Mouse (Mus musculus): ENCODE results near the gene Map1lc3a. TPM values are rescaled to one million over a fixed set of nuclear protein-coding genes. Genes with fewer than 3 reads are reported as not detected.

Map1lc3a gene
- polyA plus RNA-seq, 1 experiment from 2014 or later = 581 TPM

- no peaks in the 10 kb centered on the region for H3K36me3 ChIP-seq (replicated peaks)
- no peak overlapping the region for H3K4me3 ChIP-seq
- no peaks in the 10 kb centered on the region for H3K9me3 ChIP-seq
- no peaks in the 10 kb centered on the region for H3K27me3 ChIP-seq (replicated peaks)
- no peak overlapping the region for H3K9ac ChIP-seq
- H3K4me2 ChIP-seq = no peak overlapping the region
- H3K4me1 ChIP-seq = peaks cover 5% of the 10 kb centered on the region; the same call in 1 of the 2 replicates
- no peak for ATAC-seq (replicated peaks)
- H3K27ac ChIP-seq = no peak overlapping the region
- 86% methylated on average over 6 of the region's 6 CpGs for WGBS
Observed at GRCm38 (mm10) chr2:155271957-155272356, 4.1 kb upstream of the Map1lc3a start.

- Histone ChIP-seq H3K4me2 (no peak overlapping the region), H3K9me3 (no peaks in the 10 kb centered on the region), H3K27me3 (replicated peaks) (no peaks in the 10 kb centered on the region), H3K9ac (no peak overlapping the region), H3K27ac (no peak overlapping the region), H3K4me1 (peaks cover 11% of the 10 kb centered on the region), H3K36me3 (replicated peaks) (no peaks in the 10 kb centered on the region), H3K4me3 (no peak overlapping the region)
- 81% methylated on average over 10 of the region's 10 CpGs for WGBS
- no peak for ATAC-seq (replicated peaks)
Observed at GRCm38 (mm10) chr2:155272396-155273170, 3.5 kb upstream of the Map1lc3a start.

GRCm38 (mm10) chr2:155273603-155274002 lies 2.5 kb upstream of the Map1lc3a start:
- H3K4me3 ChIP-seq = no peak overlapping the region
- 0 out of 2 replicates have a peak, but pooled peaks cover 4% of the 10 kb centered on the region for H3K36me3 ChIP-seq (replicated peaks)
- no peak overlapping the region for H3K9ac ChIP-seq
- no peak overlapping the region for H3K4me2 ChIP-seq
- no peak overlapping the region for H3K27ac ChIP-seq
- H3K4me1 ChIP-seq = peaks cover 18% of the 10 kb centered on the region
- ATAC-seq (replicated peaks) = no peak
- H3K9me3 ChIP-seq = no peaks in the 10 kb centered on the region
- WGBS = 89% methylated on average over 8 of the region's 8 CpGs
- H3K27me3 ChIP-seq (replicated peaks) = no peaks in the 10 kb centered on the region

GRCm38 (mm10) chr2:155276621-155277175 lies 601 bp downstream of the Map1lc3a start:
- ATAC-seq (replicated peaks) = peak; percentile 78
- H3K27me3 ChIP-seq (replicated peaks) = no peaks in the 10 kb centered on the region
- under 1% methylated on average over 47 of the region's 49 CpGs for WGBS
- no peaks in the 10 kb centered on the region for H3K9me3 ChIP-seq
- peak overlapping the region; percentile 89 for H3K27ac ChIP-seq
- H3K36me3 ChIP-seq (replicated peaks) = 0 out of 2 replicates have a peak, but pooled peaks cover 6% of the 10 kb centered on the region
- peak overlapping the region; percentile 90 for H3K9ac ChIP-seq
- H3K4me1 ChIP-seq = peaks cover 18% of the 10 kb centered on the region
- H3K4me2 ChIP-seq = peak overlapping the region; percentile 70
- peak overlapping the region; percentile 83 for H3K4me3 ChIP-seq

- H3K9me3 ChIP-seq = no peaks in the 10 kb centered on the region
- H3K27me3 ChIP-seq (replicated peaks) = no peaks in the 10 kb centered on the region
- 90% methylated on average over 2 of the region's 2 CpGs for WGBS
- H3K36me3 ChIP-seq (replicated peaks) = 0 out of 2 replicates have a peak, but pooled peaks cover 6% of the 10 kb centered on the region
- peak overlapping the region; percentile 70 for H3K4me2 ChIP-seq
- H3K4me1 ChIP-seq = peaks cover 18% of the 10 kb centered on the region
- no peak overlapping the region for H3K9ac ChIP-seq
- no peak for ATAC-seq (replicated peaks)
- peak overlapping the region; percentile 83; the same call in 1 of the 2 replicates for H3K4me3 ChIP-seq
- H3K27ac ChIP-seq = no peak overlapping the region
Observed at GRCm38 (mm10) chr2:155277721-155278120, 1.6 kb downstream of the Map1lc3a start.

- Histone ChIP-seq H3K9ac (no peak overlapping the region), H3K4me1 (peaks cover 18% of the 10 kb centered on the region), H3K27ac (no peak overlapping the region), H3K4me3 (no peak overlapping the region), H3K9me3 (no peaks in the 10 kb centered on the region), H3K4me2 (no peak overlapping the region), H3K27me3 (replicated peaks) (no peaks in the 10 kb centered on the region), H3K36me3 (replicated peaks) (0 out of 2 replicates have a peak, but pooled peaks cover 6% of the 10 kb centered on the region)
- ATAC-seq (replicated peaks) = no peak
- WGBS = 87% methylated on average over 7 of the region's 7 CpGs
Observed at GRCm38 (mm10) chr2:155278361-155278760, 2.3 kb downstream of the Map1lc3a start.

GRCm38 (mm10) chr2:155279163-155279562 lies 3.1 kb downstream of the Map1lc3a start:
- no peak overlapping the region for H3K4me2 ChIP-seq
- no peak overlapping the region for H3K4me3 ChIP-seq
- H3K27me3 ChIP-seq (replicated peaks) = no peaks in the 10 kb centered on the region
- no peak overlapping the region for H3K9ac ChIP-seq
- H3K27ac ChIP-seq = no peak overlapping the region
- WGBS = 92% methylated on average over 4 of the region's 4 CpGs
- H3K9me3 ChIP-seq = no peaks in the 10 kb centered on the region
- 0 out of 2 replicates have a peak, but pooled peaks cover 6% of the 10 kb centered on the region for H3K36me3 ChIP-seq (replicated peaks)
- no peak for ATAC-seq (replicated peaks)
- H3K4me1 ChIP-seq = peaks cover 18% of the 10 kb centered on the region

- ATAC-seq (replicated peaks) = no peak
- Histone ChIP-seq H3K4me1 (peaks cover 18% of the 10 kb centered on the region), H3K4me2 (no peak overlapping the region), H3K9ac (no peak overlapping the region), H3K27ac (no peak overlapping the region), H3K36me3 (replicated peaks) (0 out of 2 replicates have a peak, but pooled peaks cover 6% of the 10 kb centered on the region), H3K4me3 (no peak overlapping the region), H3K9me3 (no peaks in the 10 kb centered on the region), H3K27me3 (replicated peaks) (no peaks in the 10 kb centered on the region)
- WGBS = 78% methylated on average over 2 of the region's 2 CpGs
Observed at GRCm38 (mm10) chr2:155280116-155280515, 4.0 kb downstream of the Map1lc3a start.

GRCm38 (mm10) chr2:155283793-155284192 lies 7.7 kb downstream of the Map1lc3a start:
- Histone ChIP-seq H3K9ac (no peak overlapping the region), H3K4me3 (no peak overlapping the region), H3K27ac (no peak overlapping the region), H3K4me2 (no peak overlapping the region), H3K36me3 (replicated peaks) (0 out of 2 replicates have a peak, but pooled peaks cover 2% of the 10 kb centered on the region), H3K4me1 (no peaks in the 10 kb centered on the region), H3K27me3 (replicated peaks) (no peaks in the 10 kb centered on the region), H3K9me3 (no peaks in the 10 kb centered on the region)
- no peak for ATAC-seq (replicated peaks)
- 91% methylated on average over 4 of the region's 4 CpGs for WGBS

GRCm38 (mm10) chr2:155284647-155285046 lies 8.6 kb downstream of the Map1lc3a start:
- Histone ChIP-seq H3K36me3 (replicated peaks) (0 out of 2 replicates have a peak, but pooled peaks cover 1% of the 10 kb centered on the region), H3K27ac (no peak overlapping the region), H3K9me3 (no peaks in the 10 kb centered on the region), H3K4me1 (no peaks in the 10 kb centered on the region), H3K9ac (no peak overlapping the region), H3K4me2 (no peak overlapping the region), H3K27me3 (replicated peaks) (no peaks in the 10 kb centered on the region), H3K4me3 (no peak overlapping the region)
- ATAC-seq (replicated peaks) = no peak
- 91% methylated on average over 7 of the region's 7 CpGs for WGBS

- Histone ChIP-seq H3K36me3 (replicated peaks) (peaks cover 6% of the 10 kb centered on the region; the same call in 1 of the 2 replicates), H3K4me2 (no peak overlapping the region), H3K4me1 (no peaks in the 10 kb centered on the region), H3K9ac (no peak overlapping the region), H3K9me3 (no peaks in the 10 kb centered on the region), H3K27me3 (replicated peaks) (no peaks in the 10 kb centered on the region), H3K4me3 (no peak overlapping the region), H3K27ac (no peak overlapping the region)
- WGBS = 91% methylated on average over 6 of the region's 6 CpGs
- ATAC-seq (replicated peaks) = no peak
Observed at GRCm38 (mm10) chr2:155285744-155286143, 9.6 kb downstream of the Map1lc3a start.

- ATAC-seq (replicated peaks) = no peak
- H3K4me1 ChIP-seq = no peaks in the 10 kb centered on the region
Observed at GRCm38 (mm10) chr2:155287456-155288250, 11.6 kb downstream of the Map1lc3a start.

More at GRCm38 (mm10) chr2:155287456-155288250, 11.6 kb downstream of the Map1lc3a start:
- no peak overlapping the region for H3K27ac ChIP-seq
- no peak overlapping the region for H3K9ac ChIP-seq
- H3K9me3 ChIP-seq = no peaks in the 10 kb centered on the region
- no peak overlapping the region for H3K4me2 ChIP-seq
- H3K4me3 ChIP-seq = no peak overlapping the region
- 93% methylated on average over 4 of the region's 4 CpGs for WGBS
- no peaks in the 10 kb centered on the region for H3K27me3 ChIP-seq (replicated peaks)
- peaks cover 19% of the 10 kb centered on the region for H3K36me3 ChIP-seq (replicated peaks)
